Mouse (Mus musculus): ENCODE measurements around the gene Brd3os. TPM values are rescaled to one million over a fixed set of nuclear protein-coding genes. Genes with fewer than 3 reads are reported as not detected.

Gene Brd3os
- polyA plus RNA-seq, 1 experiment from 2014 or later: 34.3 TPM

DNA sequence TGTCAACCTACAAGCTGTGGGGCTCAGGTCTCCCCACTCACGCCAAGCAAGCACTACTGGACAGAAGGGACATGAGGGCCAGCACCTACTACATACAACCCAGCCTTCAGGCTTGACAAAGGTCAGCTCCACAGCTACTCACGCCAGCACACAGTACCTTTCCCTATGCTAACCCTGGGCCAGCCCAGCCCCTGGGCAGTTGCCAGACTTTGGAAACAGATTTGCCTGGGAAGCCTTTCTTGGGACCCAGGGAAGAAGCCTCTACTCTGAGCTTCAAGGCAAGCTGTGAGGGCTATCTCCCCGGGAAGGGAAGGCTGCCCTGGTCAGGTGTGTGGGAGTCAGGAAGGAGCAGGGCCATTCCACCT, 27.8 kb downstream of the Brd3os start:
- Histone ChIP-seq H3K36me3 (ENCODE audit: control insufficient read depth, insufficient read depth, low read length) (peaks cover 36% of the 10 kb centered on the region), H3K4me1 (ENCODE audit: control insufficient read depth, insufficient read depth, low read length) (peaks cover 26% of the 10 kb centered on the region), H3K4me3 (ENCODE audit: low read depth, low read length) (no peak overlapping the region), H3K9ac (ENCODE audit: low read length) (no peak overlapping the region), H3K9me3 (replicated peaks; ENCODE audit: control insufficient read depth, low read length) (no peaks in the 10 kb centered on the region), H3K27ac (ENCODE audit: low read depth, low read length) (no peak overlapping the region), H3K4me2 (ENCODE audit: low read length) (no peak overlapping the region), H3K27me3 (replicated peaks; ENCODE audit: control insufficient read depth, insufficient read depth, low read length) (no peaks in the 10 kb centered on the region)
- DNase-seq (ENCODE audit: low spot score): no peak
- whole genome bisulfite sequencing: 77% methylated on average over 3 of the region's 3 CpGs
- no peak for ATAC-seq

DNA sequence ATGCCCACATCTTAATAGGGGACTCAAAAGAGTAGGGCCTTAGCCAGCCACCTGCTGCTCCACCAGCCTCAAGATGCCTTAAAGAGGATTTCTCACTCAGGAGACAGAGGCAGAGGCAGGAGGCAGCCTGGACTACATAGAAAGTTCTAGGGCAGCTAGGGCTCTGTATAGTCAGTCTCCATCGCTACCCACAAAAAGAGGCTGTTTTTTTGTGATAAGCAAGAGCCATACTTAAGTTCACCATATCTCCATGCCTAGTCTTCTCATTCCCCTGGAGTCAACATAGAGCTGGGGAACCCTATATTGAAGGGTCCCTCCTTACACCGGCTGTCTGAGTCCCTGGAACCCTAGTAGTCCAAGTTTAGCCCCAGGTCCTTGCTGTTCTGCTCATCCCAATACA, 28.4 kb downstream of the Brd3os start:
- H3K27ac ChIP-seq (ENCODE audit: low read depth, low read length): no peak overlapping the region
- no peaks in the 10 kb centered on the region for H3K9me3 ChIP-seq (replicated peaks; ENCODE audit: control insufficient read depth, low read length)
- H3K27me3 ChIP-seq (replicated peaks; ENCODE audit: control insufficient read depth, insufficient read depth, low read length): no peaks in the 10 kb centered on the region
- no peak overlapping the region for H3K4me2 ChIP-seq (ENCODE audit: low read length)
- ATAC-seq: no peak
- H3K36me3 ChIP-seq (ENCODE audit: control insufficient read depth, insufficient read depth, low read length): peaks cover 31% of the 10 kb centered on the region
- 92% methylated on average over 2 of the region's 2 CpGs for WGBS
- H3K9ac ChIP-seq (ENCODE audit: low read length): no peak overlapping the region
- no peak overlapping the region for H3K4me3 ChIP-seq (ENCODE audit: low read depth, low read length)
- DNase-seq (ENCODE audit: low spot score): no peak
- H3K4me1 ChIP-seq (ENCODE audit: control insufficient read depth, insufficient read depth, low read length): peaks cover 26% of the 10 kb centered on the region

DNA sequence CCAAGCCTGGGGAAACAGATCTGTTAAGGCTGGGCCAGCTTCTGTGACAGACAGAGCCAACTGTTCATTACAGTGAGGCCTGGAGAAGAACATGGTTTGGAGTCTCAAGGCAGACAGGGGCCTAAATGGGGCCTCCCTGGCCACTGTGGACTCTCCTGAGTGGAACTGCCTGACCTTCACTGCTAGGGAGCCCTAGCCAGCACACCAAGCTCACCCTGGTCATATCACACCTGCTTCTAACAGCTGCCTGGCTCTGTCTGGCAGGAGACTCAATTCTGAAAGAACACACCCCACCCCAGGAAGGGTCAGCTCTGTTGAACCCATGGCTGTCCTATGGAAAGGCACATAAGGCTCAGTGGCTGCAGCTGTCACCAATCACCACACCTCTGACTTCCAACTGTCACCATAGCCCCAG, 29.1 kb downstream of the Brd3os start:
- Histone ChIP-seq H3K4me1 (ENCODE audit: control insufficient read depth, insufficient read depth, low read length) (peaks cover 26% of the 10 kb centered on the region), H3K9me3 (replicated peaks; ENCODE audit: control insufficient read depth, low read length) (no peaks in the 10 kb centered on the region), H3K4me2 (ENCODE audit: low read length) (no peak overlapping the region), H3K4me3 (ENCODE audit: low read depth, low read length) (no peak overlapping the region), H3K9ac (ENCODE audit: low read length) (no peak overlapping the region), H3K27me3 (replicated peaks; ENCODE audit: control insufficient read depth, insufficient read depth, low read length) (no peaks in the 10 kb centered on the region), H3K27ac (ENCODE audit: low read depth, low read length) (no peak overlapping the region), H3K36me3 (ENCODE audit: control insufficient read depth, insufficient read depth, low read length) (peaks cover 25% of the 10 kb centered on the region)
- no peak for ATAC-seq
- no peak for DNase-seq (ENCODE audit: low spot score)

DNA sequence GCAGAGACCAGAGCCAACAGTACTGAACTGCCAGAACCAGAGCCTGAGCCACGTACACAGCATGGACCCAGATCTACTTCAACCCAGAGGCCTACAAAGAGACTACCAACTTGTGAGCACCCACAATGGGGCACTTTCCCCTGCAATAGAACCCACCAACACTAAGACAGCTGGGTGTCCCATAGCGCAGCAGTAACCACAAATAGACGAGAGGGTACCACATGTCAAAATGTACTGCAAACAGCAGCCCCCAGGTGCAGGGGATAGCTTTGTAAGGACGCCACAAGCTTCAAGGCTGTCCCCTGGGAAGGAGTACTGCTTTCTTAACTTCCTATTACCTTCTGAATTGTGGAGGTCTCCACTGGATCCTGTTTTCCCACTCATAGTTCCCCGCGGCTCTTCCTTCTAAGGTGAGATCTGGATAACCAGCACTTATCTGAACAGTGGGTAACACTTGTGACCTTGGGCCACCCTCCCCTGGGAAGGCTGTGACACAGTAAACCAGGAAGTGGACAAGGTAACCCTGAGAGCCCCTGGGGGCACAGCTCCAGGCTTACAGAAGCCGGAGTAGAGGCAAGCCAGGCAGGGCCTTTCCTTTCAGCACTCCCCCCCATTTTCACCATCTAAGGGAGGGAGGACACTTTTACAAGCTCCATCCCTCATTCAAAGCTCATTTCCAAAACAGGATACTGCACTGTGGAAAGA, 31.1 kb downstream of the Brd3os start:
- DNase-seq (ENCODE audit: low spot score): no peak
- 73% methylated on average over 7 of the region's 7 CpGs for WGBS

DNA sequence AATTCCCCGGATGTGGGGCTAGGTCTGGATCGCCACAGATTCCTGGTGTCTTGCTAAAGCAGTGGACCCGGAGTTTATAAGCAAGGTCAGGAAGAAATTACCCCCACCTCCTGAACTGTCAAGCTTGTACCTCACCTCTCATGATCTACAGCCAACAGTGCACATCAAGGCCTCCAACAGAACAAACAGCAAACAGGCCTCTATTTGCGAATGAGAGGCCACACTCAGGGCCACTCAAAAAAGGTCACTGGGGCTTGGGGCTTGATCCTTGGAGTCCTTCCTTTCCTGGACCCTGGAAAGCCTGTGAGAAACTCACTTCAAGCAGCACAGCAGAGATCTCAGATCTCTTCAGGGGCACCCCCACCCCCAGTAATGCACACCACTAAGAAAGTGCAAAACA, 31.8 kb downstream of the Brd3os start:
- WGBS: 42% methylated on average over 4 of the region's 4 CpGs
- no peak for ATAC-seq

More for the DNA sequence above, 31.1 kb downstream of the Brd3os start:
- Histone ChIP-seq H3K4me3 (ENCODE audit: low read depth, low read length) (peak overlapping the region; percentile 98), H3K4me1 (ENCODE audit: control insufficient read depth, insufficient read depth, low read length) (peaks cover 26% of the 10 kb centered on the region), H3K9me3 (replicated peaks; ENCODE audit: control insufficient read depth, low read length) (no peaks in the 10 kb centered on the region), H3K36me3 (ENCODE audit: control insufficient read depth, insufficient read depth, low read length) (0 out of 2 replicates have a peak, but pooled peaks cover 11% of the 10 kb centered on the region), H3K27me3 (replicated peaks; ENCODE audit: control insufficient read depth, insufficient read depth, low read length) (no peaks in the 10 kb centered on the region), H3K9ac (ENCODE audit: low read length) (peak overlapping the region; percentile 99), H3K27ac (ENCODE audit: low read depth, low read length) (no peak overlapping the region), H3K4me2 (ENCODE audit: low read length) (peak overlapping the region; percentile 91)
- ATAC-seq: no peak

DNA sequence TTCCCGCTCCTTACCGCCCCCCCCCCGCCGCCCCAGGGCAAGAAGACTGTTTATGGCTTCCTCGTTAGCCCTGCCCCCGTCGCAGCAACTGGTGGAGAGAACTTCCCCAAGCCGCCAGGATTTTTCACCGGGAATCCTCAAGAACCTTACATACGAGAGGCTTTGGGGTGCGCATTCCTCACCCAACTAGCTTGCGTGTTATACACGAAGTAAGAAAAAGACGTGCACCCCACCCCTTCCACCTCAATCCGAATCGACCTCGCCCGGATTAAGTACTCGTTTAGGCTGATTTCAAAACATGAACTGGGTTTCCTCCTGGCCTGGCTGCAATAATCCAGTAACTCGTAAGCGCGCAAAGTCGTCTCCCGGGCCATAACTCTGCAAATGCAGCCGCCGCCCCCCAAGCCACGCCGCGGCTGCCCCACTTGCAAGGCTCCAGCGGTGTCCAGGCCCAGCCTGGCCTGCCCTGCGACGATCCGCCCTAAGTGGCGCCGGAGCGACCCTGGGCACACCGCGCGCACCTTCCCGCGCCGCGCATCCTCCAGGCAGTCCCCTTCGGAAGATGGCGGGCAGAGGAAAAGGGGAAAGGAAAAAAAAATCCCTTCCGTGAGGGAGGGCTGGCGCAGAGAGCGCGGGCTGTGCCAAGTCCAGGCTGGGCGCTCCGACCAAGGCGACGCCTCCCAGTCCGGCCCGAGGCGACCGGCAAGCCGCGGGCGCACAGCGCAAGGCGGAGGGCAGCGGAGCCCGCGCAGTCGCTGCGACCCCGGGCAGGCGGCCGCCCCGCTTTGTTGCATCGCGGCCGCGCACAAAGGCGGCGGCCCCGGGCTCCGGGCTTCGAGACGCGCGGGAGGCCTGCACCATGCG, 32.7 kb downstream of the Brd3os start:
- Histone ChIP-seq H3K4me1 (ENCODE audit: control insufficient read depth, insufficient read depth, low read length) (peaks cover 26% of the 10 kb centered on the region), H3K27ac (ENCODE audit: low read depth, low read length) (peak overlapping the region; percentile 98), H3K36me3 (ENCODE audit: control insufficient read depth, insufficient read depth, low read length) (0 out of 2 replicates have a peak, but pooled peaks cover 10% of the 10 kb centered on the region), H3K9me3 (replicated peaks; ENCODE audit: control insufficient read depth, low read length) (no peaks in the 10 kb centered on the region), H3K27me3 (replicated peaks; ENCODE audit: control insufficient read depth, insufficient read depth, low read length) (no peaks in the 10 kb centered on the region), H3K4me2 (ENCODE audit: low read length) (peak overlapping the region; percentile 91), H3K9ac (ENCODE audit: low read length) (peak overlapping the region; percentile 99), H3K4me3 (ENCODE audit: low read depth, low read length) (peak overlapping the region; percentile 98)
- ATAC-seq: peak; percentile 66
- under 1% methylated on average over 60 of the region's 84 CpGs for WGBS
- peak; percentile 25 for DNase-seq (ENCODE audit: low spot score)

More for the DNA sequence above, 31.8 kb downstream of the Brd3os start:
- Histone ChIP-seq H3K4me2 (ENCODE audit: low read length) (peak overlapping the region; percentile 91), H3K27me3 (replicated peaks; ENCODE audit: control insufficient read depth, insufficient read depth, low read length) (no peaks in the 10 kb centered on the region), H3K27ac (ENCODE audit: low read depth, low read length) (no peak overlapping the region), H3K9me3 (replicated peaks; ENCODE audit: control insufficient read depth, low read length) (no peaks in the 10 kb centered on the region), H3K4me3 (ENCODE audit: low read depth, low read length) (peak overlapping the region; percentile 98), H3K36me3 (ENCODE audit: control insufficient read depth, insufficient read depth, low read length) (0 out of 2 replicates have a peak, but pooled peaks cover 11% of the 10 kb centered on the region), H3K4me1 (ENCODE audit: control insufficient read depth, insufficient read depth, low read length) (peaks cover 26% of the 10 kb centered on the region), H3K9ac (ENCODE audit: low read length) (peak overlapping the region; percentile 99; the same call in 1 of the 2 replicates)
- DNase-seq (ENCODE audit: low spot score): no peak

DNA sequence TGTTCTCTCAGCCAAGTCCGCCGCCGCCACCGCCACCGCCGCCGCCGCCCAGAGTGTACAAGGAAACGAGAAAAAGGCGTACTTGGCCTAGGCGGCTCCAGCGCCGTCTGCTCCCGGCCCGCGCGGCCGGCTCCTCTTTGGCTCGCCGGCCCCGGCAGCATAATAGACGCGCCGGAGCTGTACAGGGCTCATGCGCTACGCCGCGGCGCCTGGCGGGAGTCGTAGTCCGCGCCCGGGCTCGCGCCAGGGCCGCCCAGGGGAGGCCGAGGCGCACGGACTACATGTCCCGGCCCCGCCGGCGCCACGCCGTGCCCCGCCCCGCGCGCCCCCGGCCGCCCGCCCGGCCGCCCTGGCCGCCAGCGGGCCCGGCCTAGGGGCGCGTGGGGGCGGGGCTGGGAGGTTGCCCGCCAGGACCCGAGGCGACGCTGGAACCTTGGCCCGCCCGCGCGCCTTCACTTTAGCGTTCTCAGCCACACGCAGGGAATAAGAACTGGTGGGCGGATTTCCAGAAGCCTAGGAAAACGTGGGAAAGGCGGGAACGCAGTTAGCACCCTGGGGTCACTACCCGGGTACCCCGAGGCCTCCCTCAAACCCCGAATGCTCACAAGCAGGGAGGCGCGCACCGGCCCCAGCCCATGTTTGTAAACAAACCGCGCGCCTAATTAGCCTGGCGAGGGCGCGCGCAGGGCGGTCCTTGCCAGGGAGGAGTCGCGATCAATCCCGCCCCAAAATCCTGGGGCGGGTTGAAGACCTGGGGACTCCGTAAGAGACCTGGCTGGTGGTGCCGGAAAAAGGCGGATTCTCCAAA, 33.6 kb downstream of the Brd3os start:
- Histone ChIP-seq H3K27me3 (replicated peaks; ENCODE audit: control insufficient read depth, insufficient read depth, low read length) (no peaks in the 10 kb centered on the region), H3K27ac (ENCODE audit: low read depth, low read length) (peak overlapping the region; percentile 98), H3K9me3 (replicated peaks; ENCODE audit: control insufficient read depth, low read length) (no peaks in the 10 kb centered on the region), H3K4me3 (ENCODE audit: low read depth, low read length) (peak overlapping the region; percentile 98), H3K9ac (ENCODE audit: low read length) (peak overlapping the region; percentile 99), H3K4me2 (ENCODE audit: low read length) (peak overlapping the region; percentile 91), H3K36me3 (ENCODE audit: control insufficient read depth, insufficient read depth, low read length) (0 out of 2 replicates have a peak, but pooled peaks cover 7% of the 10 kb centered on the region), H3K4me1 (ENCODE audit: control insufficient read depth, insufficient read depth, low read length) (peaks cover 26% of the 10 kb centered on the region)
- DNase-seq (ENCODE audit: low spot score): peak; percentile 97
- under 1% methylated on average over 65 of the region's 96 CpGs for WGBS
- peak; percentile 99 for ATAC-seq

DNA sequence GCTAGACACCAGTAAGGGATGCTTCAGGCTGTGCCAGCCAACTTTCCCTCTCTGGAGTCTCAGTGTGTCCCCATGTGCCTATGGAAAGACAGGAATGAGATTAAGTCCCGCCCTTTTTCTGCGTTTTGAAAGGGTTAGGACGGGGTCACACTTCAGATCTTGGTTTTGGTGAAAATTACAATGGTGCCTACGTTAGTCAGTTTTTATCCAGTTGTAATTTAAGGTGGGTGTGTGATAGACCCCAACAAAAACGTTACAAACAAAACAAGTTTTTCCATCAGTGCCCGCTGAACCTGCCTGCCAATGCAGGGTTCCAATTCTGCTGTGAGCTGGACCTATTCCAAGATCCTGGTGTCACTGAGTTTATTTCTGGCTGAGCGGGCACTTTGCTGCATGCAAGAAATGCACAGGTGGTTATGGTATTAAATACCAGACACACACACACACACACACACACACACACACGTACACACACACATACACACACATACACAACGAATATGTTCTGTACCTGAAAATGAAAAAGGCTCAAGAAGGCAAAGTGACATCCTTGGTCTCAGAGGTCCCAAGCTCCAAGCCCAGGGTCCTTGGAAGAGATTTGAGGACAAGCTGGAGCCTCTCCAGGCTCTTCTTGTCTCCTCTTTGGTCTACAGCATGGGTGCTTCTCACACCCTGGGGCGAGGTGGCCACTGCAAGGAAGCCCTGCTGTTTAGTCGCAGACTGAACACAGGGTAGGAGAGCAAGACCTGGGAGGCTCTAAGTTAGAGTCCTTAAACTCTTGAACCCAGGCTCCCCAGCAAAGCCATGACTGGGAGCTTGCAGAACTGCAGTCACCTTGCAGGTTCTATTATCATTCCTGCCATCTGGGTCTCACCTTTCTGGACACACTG, 34.4 kb downstream of the Brd3os start:
- Histone ChIP-seq H3K4me2 (ENCODE audit: low read length) (peak overlapping the region; percentile 91), H3K4me1 (ENCODE audit: control insufficient read depth, insufficient read depth, low read length) (peaks cover 23% of the 10 kb centered on the region), H3K9ac (ENCODE audit: low read length) (peak overlapping the region; percentile 99), H3K27me3 (replicated peaks; ENCODE audit: control insufficient read depth, insufficient read depth, low read length) (no peaks in the 10 kb centered on the region), H3K9me3 (replicated peaks; ENCODE audit: control insufficient read depth, low read length) (no peaks in the 10 kb centered on the region), H3K27ac (ENCODE audit: low read depth, low read length) (peak overlapping the region; percentile 98), H3K36me3 (ENCODE audit: control insufficient read depth, insufficient read depth, low read length) (no peaks in the 10 kb centered on the region), H3K4me3 (ENCODE audit: low read depth, low read length) (peak overlapping the region; percentile 98)
- 22% methylated on average over 11 of the region's 11 CpGs for WGBS
- no peak for ATAC-seq
- peak; percentile 76 for DNase-seq (ENCODE audit: low spot score)
